Mouse (Mus musculus) heart, adult 9 months (tissue): ENCODE measurements around the gene Olfr15.
"Not testable (repeated sequence)": the region's sequence is repeated elsewhere in the genome, so short reads cannot be mapped to it uniquely, and the experiment has no call there.

ENCODE experiments used
- DNase-seq, 2 experiments: peaks; one replicate each; pipeline ENCODE4 v3.0.0; 2022; ENCODE audit warnings: low spot score in 2 of 2

Gene Olfr15

DNA sequence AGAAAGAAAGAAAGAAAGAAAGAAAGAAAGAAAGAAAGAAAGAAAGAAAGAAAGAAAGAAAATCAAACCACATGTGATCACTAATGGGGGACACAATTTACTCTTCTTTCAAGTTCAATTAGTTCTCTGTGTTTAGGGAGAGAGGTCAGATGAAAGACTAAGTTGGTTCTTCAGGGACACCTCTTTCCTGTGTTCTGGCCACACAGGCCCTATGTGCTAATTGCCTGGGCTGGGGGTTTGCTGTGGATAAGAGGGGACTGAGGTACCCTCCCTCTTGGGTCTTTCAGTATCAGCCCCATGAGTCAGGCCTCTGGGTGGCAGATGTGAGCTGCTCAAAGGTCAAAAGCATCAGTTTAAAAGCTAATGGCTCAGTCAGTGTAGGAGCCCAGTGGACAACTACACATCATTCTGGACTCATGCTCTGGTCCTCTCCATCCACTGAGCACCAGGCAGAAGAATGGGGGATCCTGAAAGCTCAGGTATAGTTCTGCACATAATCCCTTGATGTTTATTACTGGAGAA is at the start of gene Olfr15:
Gene Olfr15 (plus strand): TSS at position 291 of the 522 bp plus-strand sequence.
- DNase-seq = no peak

DNA sequence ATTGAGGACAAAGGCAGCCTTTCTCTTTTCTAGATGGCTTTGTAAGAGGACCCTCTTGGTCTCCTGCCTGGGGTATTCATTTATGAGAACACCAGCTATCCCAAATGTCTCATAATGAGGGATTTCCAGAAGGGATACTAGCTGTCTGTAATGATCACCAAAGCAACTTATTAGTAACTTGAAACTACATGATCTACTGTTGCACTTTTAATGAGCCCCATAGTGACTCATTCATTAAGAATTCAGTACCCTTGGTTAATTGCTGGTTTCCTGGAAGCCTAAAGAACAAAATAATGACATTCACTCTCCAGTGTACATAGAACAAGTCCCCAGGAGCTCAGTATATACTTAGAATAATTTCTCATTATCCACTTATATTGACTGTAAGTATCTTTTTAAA is 49.4 kb upstream of the Olfr15 start:
- no peak for DNase-seq

- no peak for DNase-seq
These were observed 42.3 kb upstream of the Olfr15 start for GRCm38 (mm10) chr16:3788394-3788793.

- no peak for DNase-seq
These were observed 22.5 kb upstream of the Olfr15 start for GRCm38 (mm10) chr16:3808176-3808575.

GRCm38 (mm10) chr16:3814667-3815066 is 16.0 kb upstream of the Olfr15 start:
- not testable (repeated sequence) for DNase-seq

DNA sequence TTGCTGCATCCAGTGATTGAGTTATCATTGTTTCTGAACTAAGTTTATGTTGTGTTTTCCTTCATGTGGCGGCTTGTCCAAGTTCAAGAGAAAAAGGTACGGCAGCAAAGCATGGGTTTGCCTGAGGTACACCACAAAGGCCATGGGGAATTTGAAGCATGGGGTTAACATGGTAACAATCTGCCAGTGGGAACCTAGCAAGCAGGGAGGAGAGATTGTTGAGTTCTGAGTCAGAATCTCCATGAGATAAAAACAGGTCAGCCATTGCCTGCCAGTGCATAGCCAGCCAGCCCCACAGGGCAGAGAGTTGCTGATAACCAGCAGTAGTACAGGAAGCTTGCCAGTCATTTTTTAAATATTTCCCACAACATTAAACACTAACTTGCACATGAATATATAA is 10.5 kb upstream of the Olfr15 start:
- peak in 1 of 2 experiments; percentile 9 for DNase-seq

- DNase-seq = no peak
These were observed 2.7 kb upstream of the Olfr15 start for GRCm38 (mm10) chr16:3828021-3828420.

DNA sequence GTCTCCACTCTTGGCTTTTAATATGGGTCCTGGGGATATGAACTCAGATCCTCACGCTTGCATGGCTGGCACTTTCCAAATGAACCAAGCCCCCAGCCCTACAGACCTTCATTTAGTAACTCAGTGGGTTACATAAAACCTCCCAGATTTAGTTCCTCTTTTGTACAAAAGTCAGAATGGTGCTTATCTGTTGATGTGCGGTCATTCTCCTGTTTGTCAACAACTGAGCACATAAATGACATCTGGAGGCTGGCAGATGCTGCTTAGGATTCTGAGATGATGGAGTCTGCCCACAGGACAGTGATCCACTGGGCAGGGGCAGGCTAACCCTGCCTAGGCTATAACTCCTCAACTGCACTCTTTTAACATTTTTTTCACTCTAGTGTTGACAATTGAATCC is 951 bp upstream of the Olfr15 start:
- no peak for DNase-seq

GRCm38 (mm10) chr16:3835461-3835860 is 4.8 kb downstream of the Olfr15 start:
- DNase-seq = no peak

DNA sequence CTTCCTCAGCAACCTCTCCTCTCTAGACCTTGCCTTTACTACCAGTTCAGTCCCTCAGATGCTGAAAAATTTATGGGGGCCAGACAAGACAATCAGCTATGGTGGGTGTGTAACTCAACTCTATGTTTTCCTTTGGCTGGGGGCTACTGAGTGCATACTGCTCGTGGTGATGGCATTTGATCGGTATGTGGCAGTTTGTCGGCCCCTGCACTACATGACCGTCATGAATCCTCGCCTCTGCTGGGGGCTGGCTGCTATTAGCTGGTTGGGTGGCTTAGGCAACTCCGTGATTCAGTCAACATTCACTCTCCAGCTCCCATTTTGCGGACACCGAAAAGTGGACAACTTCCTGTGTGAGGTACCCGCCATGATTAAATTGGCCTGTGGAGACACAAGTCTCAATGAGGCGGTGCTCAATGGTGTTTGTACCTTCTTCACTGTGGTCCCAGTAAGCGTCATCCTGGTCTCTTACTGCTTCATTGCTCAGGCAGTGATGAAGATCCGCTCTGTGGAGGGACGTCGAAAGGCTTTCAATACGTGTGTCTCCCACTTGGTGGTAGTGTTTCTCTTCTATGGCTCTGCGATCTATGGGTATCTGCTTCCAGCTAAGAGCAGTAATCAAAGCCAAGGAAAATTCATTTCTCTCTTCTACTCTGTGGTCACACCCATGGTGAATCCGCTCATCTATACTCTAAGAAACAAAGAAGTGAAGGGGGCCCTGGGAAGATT is 8.6 kb downstream of the Olfr15 start:
- DNase-seq = peak; percentile 8

- DNase-seq = no peak
These were observed 12.3 kb downstream of the Olfr15 start for GRCm38 (mm10) chr16:3842989-3843388.

DNA sequence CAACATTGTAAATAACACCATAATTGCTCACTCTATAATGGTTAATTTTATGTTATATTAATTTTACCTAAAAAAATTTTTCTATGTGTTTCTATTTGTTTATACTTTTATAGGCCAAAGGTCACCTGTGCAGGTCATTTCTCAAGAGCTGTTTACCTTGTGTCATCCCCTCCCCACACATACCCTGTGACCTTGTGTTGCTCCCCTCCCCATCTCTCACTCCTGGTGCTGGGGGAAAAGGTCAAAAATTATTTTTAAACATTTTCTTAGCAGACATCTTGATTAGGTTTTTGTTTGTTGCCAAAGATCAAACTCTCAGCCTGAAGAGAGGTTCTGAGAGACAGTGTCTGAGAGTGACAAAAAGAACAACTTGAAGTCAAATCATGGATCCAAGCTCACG is 13.1 kb downstream of the Olfr15 start:
- DNase-seq = no peak

DNA sequence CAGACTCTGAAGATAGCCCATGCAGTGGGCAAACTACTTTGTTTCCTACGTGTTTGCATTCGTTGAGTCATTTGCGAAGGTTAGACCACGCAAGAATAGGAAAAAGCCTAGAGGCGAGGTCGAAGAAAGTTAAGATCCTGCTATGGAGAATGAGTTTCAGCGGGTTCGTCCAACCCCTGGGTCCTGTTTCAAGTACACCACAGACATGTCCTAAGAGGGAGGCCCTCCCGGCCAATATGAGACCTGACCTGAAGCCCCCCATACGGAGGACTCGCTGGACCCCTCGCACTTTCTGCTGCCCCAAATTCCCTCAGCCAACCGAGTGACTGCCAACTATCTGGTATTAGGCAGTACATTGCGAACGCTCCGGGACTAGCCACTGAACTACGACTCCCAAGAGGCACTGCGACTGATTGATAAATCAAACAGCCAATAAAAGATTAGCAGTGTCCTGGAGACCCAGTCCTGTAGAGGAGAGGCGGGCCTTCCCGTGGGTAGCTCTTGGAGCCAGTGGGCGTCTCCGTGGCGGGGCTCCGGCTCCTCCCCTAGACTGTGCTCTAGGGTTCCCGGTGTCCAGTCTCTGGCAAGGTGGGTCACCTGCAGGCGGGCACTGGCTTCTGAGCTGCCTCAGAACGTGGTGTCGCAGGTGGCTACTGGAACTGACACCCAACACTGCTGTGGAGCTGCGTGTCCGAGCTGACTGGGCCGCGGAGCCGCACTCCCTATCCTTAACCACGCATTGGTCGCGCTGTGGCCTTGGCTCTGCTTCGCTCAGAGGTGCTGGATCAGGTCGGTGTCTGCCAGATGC is 16.2 kb downstream of the Olfr15 start, which contains the start of gene Zfp174:
Gene Zfp174 (plus strand): TSS at position 558 of the 808 bp plus-strand sequence.
- peak; percentile 97 to 98 for DNase-seq

DNA sequence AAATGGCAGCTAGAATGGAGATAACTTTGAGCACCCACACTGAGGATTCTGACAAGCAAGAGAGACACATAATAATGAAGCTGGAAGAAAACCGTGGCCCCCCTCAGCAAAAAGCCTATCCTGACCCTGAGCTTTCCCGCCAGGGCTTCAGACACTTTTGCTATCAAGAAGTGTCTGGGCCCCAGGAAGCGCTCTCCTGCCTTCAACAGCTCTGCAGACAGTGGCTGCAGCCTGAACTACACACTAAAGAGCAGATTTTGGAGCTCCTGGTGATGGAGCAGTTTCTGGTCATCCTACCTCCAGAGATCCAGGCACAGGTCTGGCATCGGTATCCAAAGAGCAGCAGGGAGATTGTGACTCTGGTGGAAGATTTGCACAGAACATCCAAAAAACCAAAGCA is 17.2 kb downstream of the Olfr15 start:
- no peak for DNase-seq

DNA sequence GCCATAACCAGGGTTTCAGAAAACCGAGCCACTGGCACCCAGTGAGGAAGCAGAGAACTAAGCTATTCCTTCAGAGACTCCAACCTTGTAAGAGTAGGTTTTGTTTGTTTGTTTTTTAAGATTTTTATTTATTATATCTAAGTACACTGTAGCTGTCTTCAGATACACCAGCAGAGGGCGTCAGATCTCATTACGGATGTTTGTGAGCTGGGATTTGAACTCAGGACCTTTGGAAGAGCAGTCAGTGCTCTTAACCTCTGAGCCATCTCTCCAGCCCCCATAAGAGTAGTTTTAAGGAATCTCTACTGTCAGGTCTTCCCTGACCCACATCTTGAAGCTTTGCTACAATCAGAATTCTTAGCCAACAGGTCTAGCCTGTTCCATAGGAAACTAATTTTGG is 17.7 kb downstream of the Olfr15 start:
- DNase-seq = no peak

- DNase-seq = not testable (repeated sequence)
These were observed 20.6 kb downstream of the Olfr15 start for GRCm38 (mm10) chr16:3851301-3851700.

DNA sequence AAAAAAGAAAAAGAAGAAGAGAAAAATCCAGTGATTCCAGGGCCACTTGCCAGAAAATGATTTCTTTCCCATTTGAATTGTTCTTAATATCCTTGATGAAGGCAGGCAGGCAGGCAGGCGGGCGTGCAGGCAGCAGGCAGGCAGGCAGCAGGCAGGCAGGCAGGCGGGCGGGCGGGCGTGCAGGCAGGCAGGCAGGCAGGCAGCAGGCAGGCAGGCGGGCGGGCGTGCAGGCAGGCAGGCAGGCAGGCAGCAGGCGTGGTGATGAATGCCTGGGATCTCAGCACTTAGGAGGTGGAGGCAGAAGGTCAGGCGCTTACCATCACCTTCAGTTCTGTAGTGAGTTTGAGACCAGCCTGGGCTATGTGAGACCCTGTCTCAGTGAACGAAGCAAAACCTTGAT is 21.9 kb downstream of the Olfr15 start:
- DNase-seq = no peak

- DNase-seq = no peak
These were observed 23.9 kb downstream of the Olfr15 start for GRCm38 (mm10) chr16:3854437-3855182.

DNA sequence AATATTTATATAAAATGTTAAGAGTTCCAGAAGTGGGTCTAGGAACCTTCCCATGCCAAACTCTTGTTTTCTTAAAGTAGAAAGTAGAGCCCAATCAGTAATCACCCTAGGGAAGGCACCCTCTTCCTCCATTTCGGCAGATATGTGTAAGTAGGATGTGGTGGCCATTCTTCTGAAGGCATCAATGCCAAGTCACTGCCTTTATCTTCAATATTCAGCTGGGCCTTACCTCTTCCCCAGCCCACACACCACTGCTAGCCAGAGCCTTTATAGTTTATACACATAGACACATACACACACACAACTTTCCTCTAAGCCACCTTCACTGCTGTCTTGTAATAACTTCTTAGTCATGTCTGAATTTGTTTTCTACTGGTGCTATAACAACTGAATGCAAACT is 25.1 kb downstream of the Olfr15 start:
- DNase-seq = no peak

DNA sequence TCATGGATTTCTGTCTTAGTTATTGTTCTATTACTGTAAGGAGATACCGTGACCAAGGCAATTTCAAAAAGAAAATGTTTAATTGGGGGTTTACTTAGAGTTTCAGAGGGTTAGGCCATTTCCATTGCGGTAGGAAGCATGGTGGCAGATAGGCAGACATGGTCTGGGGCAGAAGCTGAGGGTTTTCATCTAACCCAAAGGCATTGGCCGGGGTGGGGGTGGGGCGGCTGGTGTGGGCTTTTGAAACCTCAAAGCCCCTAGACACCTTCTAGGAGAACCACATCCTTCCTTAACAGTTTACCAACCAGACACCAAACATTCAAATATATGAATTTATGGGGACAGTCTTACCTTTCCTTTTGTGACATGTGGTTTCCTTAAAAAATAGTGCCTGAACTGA is 28.6 kb downstream of the Olfr15 start:
- no peak for DNase-seq

- DNase-seq = no peak
These were observed 41.1 kb downstream of the Olfr15 start for GRCm38 (mm10) chr16:3871815-3872214.
